Mouse (Mus musculus) testis, postnatal 10 days (tissue): Measurements from ENCODE around the gene Dram1.

Experiments
- DNase-seq: peaks from one replicate; pipeline ENCODE4 v3.0.0; 2021; ENCODE audit warnings: low spot score

Gene Dram1

DNA sequence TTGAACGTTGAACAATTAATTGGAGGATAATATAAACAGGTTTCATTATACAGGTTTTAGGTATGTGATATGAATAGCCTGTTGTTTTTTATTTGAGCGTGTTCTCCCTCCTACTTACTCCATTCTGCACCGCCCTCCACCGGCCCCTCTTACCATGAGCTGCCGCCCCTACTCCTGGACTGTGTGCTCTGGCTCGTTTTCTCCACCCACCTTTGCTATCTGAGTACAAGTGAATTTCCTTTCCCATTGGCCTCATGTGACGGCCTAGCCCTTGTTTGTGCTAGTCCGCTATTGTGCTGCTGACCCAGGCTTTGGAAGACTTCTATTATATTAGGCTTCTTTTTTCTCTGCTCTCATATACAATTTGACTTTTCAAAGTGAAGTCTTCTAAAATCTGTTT, 91.6 kb downstream of the Dram1 start:
- DNase-seq = no peak

DNA sequence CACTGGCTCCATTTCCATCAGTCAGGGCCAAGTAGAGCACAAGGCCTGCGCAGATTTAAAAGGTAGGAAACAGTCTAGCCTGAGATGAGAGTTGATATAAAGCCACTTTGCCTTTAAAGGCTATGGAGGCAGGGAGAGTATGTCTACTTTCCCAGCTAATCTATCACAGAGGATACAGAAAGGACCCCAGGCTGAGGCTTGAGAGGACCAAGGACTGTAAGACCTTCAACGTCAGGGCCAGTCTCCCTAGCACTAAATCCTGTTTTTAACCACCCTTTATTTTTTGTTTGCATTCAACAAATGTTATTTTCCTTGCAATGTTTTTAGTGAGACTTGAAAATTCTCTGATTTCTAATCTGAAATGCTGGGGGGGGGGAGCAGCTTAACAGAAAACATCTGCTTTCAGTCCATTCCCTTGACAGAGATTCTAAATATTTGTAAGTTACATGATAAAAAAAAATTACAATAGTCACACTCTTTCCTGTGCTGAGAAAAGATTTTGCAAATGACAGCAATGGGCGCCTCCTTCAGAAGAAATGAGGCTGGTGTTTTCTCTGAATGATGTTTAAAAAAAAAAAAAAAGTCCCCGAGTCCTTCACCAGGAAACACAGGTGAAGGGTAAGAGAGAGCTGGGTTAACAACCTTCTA, 94.4 kb downstream of the Dram1 start:
- DNase-seq = no peak

DNA sequence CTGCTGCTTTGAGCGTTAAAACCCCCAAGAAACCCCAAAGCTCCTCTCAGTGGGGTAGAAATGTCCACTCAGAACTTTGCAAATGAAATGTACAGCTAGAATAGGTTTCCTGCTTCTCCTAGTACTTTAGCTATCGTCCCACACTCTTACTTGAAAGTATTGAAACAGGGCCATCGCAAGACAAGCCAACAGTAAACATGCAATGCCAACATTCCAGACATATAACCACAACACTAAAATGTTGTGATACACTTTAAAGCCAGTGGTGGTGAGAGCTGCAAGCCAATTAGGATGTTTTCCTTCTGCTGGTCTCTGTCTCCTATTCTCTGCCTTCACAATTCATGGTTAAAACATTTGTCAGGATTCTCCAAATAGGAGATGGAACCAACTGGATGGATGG, 97.2 kb downstream of the Dram1 start:
- DNase-seq = no peak

DNA sequence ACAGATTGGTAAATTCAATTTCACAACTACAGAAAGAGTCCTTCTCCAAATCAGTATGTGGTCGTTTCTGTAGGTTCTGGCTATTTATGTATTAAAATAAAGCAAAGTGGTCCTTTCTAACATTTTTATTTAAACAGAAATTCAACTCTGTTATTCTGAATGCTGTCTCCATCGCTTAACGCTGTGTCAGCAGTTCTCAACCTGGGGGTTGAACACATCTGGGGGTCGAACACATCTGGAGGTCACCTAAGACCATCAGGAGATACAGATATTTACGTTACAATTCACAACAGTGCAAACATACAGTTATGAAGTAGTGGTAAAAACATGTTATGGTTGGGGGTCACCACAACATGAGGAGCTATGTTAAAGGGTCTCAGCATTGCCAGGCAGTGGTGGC, 104.8 kb downstream of the Dram1 start:
- no peak for DNase-seq
